In the genomic region with DNA sequence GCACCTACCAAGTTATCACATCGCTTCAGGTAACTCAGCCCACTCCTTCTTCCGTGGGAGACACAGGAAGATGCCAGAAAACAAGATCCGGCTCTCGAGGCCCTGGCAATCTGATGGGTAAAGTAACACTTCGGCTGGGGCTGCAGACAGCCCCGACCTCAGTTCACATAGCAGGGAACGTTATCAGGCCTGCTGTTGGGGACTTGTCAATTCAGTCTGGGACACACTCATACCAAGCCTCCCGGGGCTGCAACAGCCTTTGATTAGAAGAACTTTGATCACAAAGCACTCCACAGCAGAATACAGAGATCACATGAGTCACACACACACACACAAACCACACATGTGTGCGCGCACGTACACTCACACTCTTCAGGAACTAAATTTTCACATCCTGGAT, we compare ENCODE assay signal across 20 mouse cellular contexts.
DNase-seq lines count a peak whose midpoint lies in the region; ATAC-seq lines count a peak whose summit lies in the region.
"Had no signal": no experiment of that assay in that cellular context is flagged by ENCODE, and none has a peak within 500 bp of the region (broad histone marks: within the 10 kb centered on the region; RNA-seq: fewer than 3 reads in every experiment).

No protein-coding gene starts in this region.

- intact Hi-C loops in heart, postnatal 14 days (cut with DNase I): no loop called here

- no peaks in the 10 kb centered on the region for H3K27me3 ChIP-seq in heart, embryonic 12.5 days (replicated peaks)
- no peaks in the 10 kb centered on the region for H3K27me3 ChIP-seq in neural tube, embryonic 15.5 days (replicated peaks)
- H3K27me3 ChIP-seq in limb, embryonic 10.5 days (ENCODE audit: low read depth, poor library complexity, severe bottlenecking): no peaks in the 10 kb centered on the region
- H3K27me3 ChIP-seq: hindbrain, embryonic 12.5 days; liver, embryonic 12.5 days had no signal

- ATAC-seq in heart, embryonic 12.5 days (ENCODE audit: insufficient number of reproducible peaks, low FRiP score): peak; percentile 67
- ATAC-seq in neural tube, embryonic 15.5 days (ENCODE audit: low FRiP score): no peak
- ATAC-seq: forebrain, embryonic 14.5 days; liver, embryonic 12.5 days had no signal

- H3K9me3 ChIP-seq in heart, embryonic 12.5 days (replicated peaks): no peaks in the 10 kb centered on the region
- H3K9me3 ChIP-seq in neural tube, embryonic 15.5 days (replicated peaks): no peaks in the 10 kb centered on the region
- H3K9me3 ChIP-seq in limb, embryonic 10.5 days (replicated peaks): no peaks in the 10 kb centered on the region
- H3K9me3 ChIP-seq: hindbrain, embryonic 12.5 days; liver, embryonic 12.5 days had no signal

- H3K27ac ChIP-seq in heart, embryonic 12.5 days (ENCODE audit: poor library complexity, severe bottlenecking): peak overlapping the region; percentile 68
- peak overlapping the region; percentile 13; the same call in 1 of the 2 replicates for H3K27ac ChIP-seq in neural tube, embryonic 15.5 days (replicated peaks)
- H3K27ac ChIP-seq in limb, embryonic 10.5 days: peak overlapping the region; percentile 50; the same call in 1 of the 2 replicates
- H3K27ac ChIP-seq: liver, embryonic 12.5 days had no signal

- no peak overlapping the region for H3K4me3 ChIP-seq in heart, embryonic 12.5 days
- H3K4me3 ChIP-seq in neural tube, embryonic 15.5 days (replicated peaks): no peak overlapping the region
- H3K4me3 ChIP-seq in limb, embryonic 10.5 days: no peak overlapping the region
- H3K4me3 ChIP-seq: erythroblast, embryonic 14.5 days; hindbrain, embryonic 12.5 days; liver, embryonic 12.5 days had no signal

- DNase-seq in heart, postnatal 14 days: no peak
- DNase-seq in neural tube, embryonic 10.5 days (ENCODE audit: extremely low spot score, low spot score): no peak
- no peak for DNase-seq in limb, embryonic 10.5 days (ENCODE audit: low spot score)
- no peak for DNase-seq in testis, postnatal 14 days (ENCODE audit: low spot score)
- no peak for DNase-seq in ovary, adult 18-20 months (ENCODE audit: low spot score)
- DNase-seq: cerebellum, adult 18-20 months; cerebellum, postnatal 25 days; gastrocnemius, postnatal 25 days; kidney, adult 18-20 months; kidney, postnatal 10 days; lung, adult 2 months; lung, postnatal 4 days; right cerebral cortex, adult 18-20 months; thymus, postnatal 36 days had no signal

- peak overlapping the region; percentile 52 for H3K4me2 ChIP-seq in heart, embryonic 12.5 days
- no peak overlapping the region for H3K4me2 ChIP-seq in neural tube, embryonic 15.5 days
- H3K4me2 ChIP-seq: hindbrain, embryonic 12.5 days; liver, embryonic 12.5 days had no signal

- whole genome bisulfite sequencing in heart, embryonic 12.5 days: 14% methylated on average over 11 of the region's 11 CpGs
- 83% methylated on average over 11 of the region's 11 CpGs for WGBS in neural tube, embryonic 15.5 days
- 57% methylated on average over 11 of the region's 11 CpGs for WGBS in limb, embryonic 10.5 days

- no peaks in the 10 kb centered on the region for H3K36me3 ChIP-seq in heart, embryonic 12.5 days
- H3K36me3 ChIP-seq in neural tube, embryonic 15.5 days: no peaks in the 10 kb centered on the region
- H3K36me3 ChIP-seq in limb, embryonic 10.5 days: peaks cover 17% of the 10 kb centered on the region; the same call in 1 of the 2 replicates
- H3K36me3 ChIP-seq: hindbrain, embryonic 12.5 days; liver, embryonic 12.5 days had no signal

- peaks cover 37% of the 10 kb centered on the region for H3K4me1 ChIP-seq in heart, embryonic 12.5 days (replicated peaks)
- peaks cover 22% of the 10 kb centered on the region; the same call in 1 of the 2 replicates for H3K4me1 ChIP-seq in neural tube, embryonic 15.5 days
- peaks cover 24% of the 10 kb centered on the region for H3K4me1 ChIP-seq in limb, embryonic 10.5 days

- no peak overlapping the region for H3K9ac ChIP-seq in heart, embryonic 12.5 days
- H3K9ac ChIP-seq in neural tube, embryonic 15.5 days (replicated peaks): no peak overlapping the region
- H3K9ac ChIP-seq: hindbrain, embryonic 12.5 days; liver, embryonic 12.5 days had no signal

Comparison
In these comparisons a context has a peak if more than half of its experiments do, and no peak if none do; other contexts are left out.
1. H3K27ac ChIP-seq: peak in every context shown above with its lines; median percentile 68 in heart, embryonic 12.5 days; 50 in limb, embryonic 10.5 days; 13 in neural tube, embryonic 15.5 days.